Mouse (Mus musculus) MEL (cell line): Measurements from ENCODE around the gene Ifitm10. TPM values are rescaled to one million over a fixed set of nuclear protein-coding genes. Genes with fewer than 3 reads are reported as not detected.

ENCODE experiments used
- DNase-seq: peaks from one replicate; pipeline ENCODE4 v3.0.0; 2011; ENCODE audit warnings: low read depth, low spot score
- H3K27ac ChIP-seq: 2 replicates; pipeline ENCODE4 v1.5.1; 2012; ENCODE audit warnings: low read depth, mild to moderate bottlenecking, control low read depth, low read length, moderate library complexity; ENCODE audit not compliant: control insufficient read depth
- H3K27me3 ChIP-seq, 2 experiments: fragments of 150-350 bp in 1 of 2; sonication (generic) in 1 of 2; 2 replicates each; pipeline ENCODE4 v1.6.1; 2012; ENCODE audit warnings: low read length in 2 of 2, mild to moderate bottlenecking in 2 of 2, improper control_type of control experiment in 1 of 2, moderate library complexity in 1 of 2; ENCODE audit not compliant: insufficient read depth in 2 of 2, control insufficient read depth in 1 of 2
- H3K36me3 ChIP-seq, 2 experiments: 2 replicates each; pipeline ENCODE4 v1.6.1; 2012 to 2014; ENCODE audit warnings: low read length in 2 of 2, improper control_type of control experiment in 1 of 2, inconsistent platforms in 1 of 2, mild to moderate bottlenecking in 1 of 2; ENCODE audit not compliant: insufficient read depth in 2 of 2, control insufficient read depth in 1 of 2
- H3K4me1 ChIP-seq, 2 experiments: fragments of 150-350 bp in 1 of 2; sonication (generic) in 1 of 2; 2 replicates each; pipeline ENCODE4 v1.6.1; 2012; ENCODE audit warnings: low read length in 2 of 2, improper control_type of control experiment in 1 of 2, mild to moderate bottlenecking in 1 of 2; ENCODE audit not compliant: insufficient read depth in 2 of 2, control insufficient read depth in 1 of 2
- H3K4me3 ChIP-seq, 2 experiments: fragments of 150-350 bp in 1 of 2; sonication (generic) in 1 of 2; 2 replicates each; pipeline ENCODE4 v1.5.1; 2012; ENCODE audit warnings: low read depth in 2 of 2, low read length in 2 of 2, mild to moderate bottlenecking in 2 of 2, moderate library complexity in 2 of 2, control low read depth in 1 of 2, improper control_type of control experiment in 1 of 2; ENCODE audit not compliant: control insufficient read depth in 1 of 2, insufficient read depth in 1 of 2
- H3K79me2 ChIP-seq: 2 replicates; pipeline ENCODE4 v1.6.1; 2012; ENCODE audit warnings: mild to moderate bottlenecking, low read length, moderate library complexity; ENCODE audit not compliant: control insufficient read depth, poor library complexity, insufficient read depth
- H3K9ac ChIP-seq: 2 replicates; pipeline ENCODE4 v1.6.1; 2012; ENCODE audit warnings: low read depth, mild to moderate bottlenecking, control low read depth, low read length, moderate library complexity; ENCODE audit not compliant: control insufficient read depth, poor library complexity, severe bottlenecking
- H3K9me3 ChIP-seq: fragments of 150-350 bp; sonication (generic); replicated peaks from 2 replicates; pipeline ENCODE4 v1.6.1; 2012; ENCODE audit warnings: mild to moderate bottlenecking, low read length, improper control_type of control experiment, moderate library complexity; ENCODE audit not compliant: insufficient read depth
- BHLHE40 ChIP-seq: IDR thresholded peaks from 2 replicates; pipeline ENCODE4 v1.6.1; 2012; ENCODE audit warnings: low read depth, mild to moderate bottlenecking, inconsistent platforms, low read length, improper control_type of control experiment, borderline replicate concordance
- CHD1 ChIP-seq: IDR thresholded peaks from 2 replicates; pipeline ENCODE4 v1.6.1; 2012; ENCODE audit warnings: low read depth, mild to moderate bottlenecking, inconsistent platforms, low read length, improper control_type of control experiment
- CTCF ChIP-seq, 3 experiments: IDR thresholded peaks in 2 of 3; conservative IDR thresholded peaks in 1 of 3; 2 replicates each; pipeline ENCODE4 v1.5.1; 2011 to 2012; ENCODE audit warnings: low read length in 3 of 3, low read depth in 2 of 3, mild to moderate bottlenecking in 2 of 3, improper control_type of control experiment in 1 of 3, inconsistent platforms in 1 of 3, mixed read lengths in 1 of 3, moderate library complexity in 1 of 3; ENCODE audit not compliant: control insufficient read depth in 1 of 3, insufficient read depth in 1 of 3, poor library complexity in 1 of 3, severe bottlenecking in 1 of 3
- ELF1 ChIP-seq: IDR thresholded peaks from 2 replicates; pipeline ENCODE4 v1.6.1; 2014; ENCODE audit warnings: low read depth, mild to moderate bottlenecking, inconsistent platforms, low read length, improper control_type of control experiment, moderate library complexity
- EP300 ChIP-seq, 2 experiments: IDR thresholded peaks; 2 replicates each; pipeline ENCODE4 v1.6.1; 2011; ENCODE audit warnings: improper control_type of control experiment in 2 of 2, low read length in 2 of 2, low read depth in 1 of 2, mild to moderate bottlenecking in 1 of 2
- GABPA ChIP-seq: IDR thresholded peaks from 2 replicates; pipeline ENCODE4 v1.6.1; 2012; ENCODE audit warnings: low read depth, mild to moderate bottlenecking, inconsistent platforms, low read length, improper control_type of control experiment, moderate library complexity
- KAT2A ChIP-seq: conservative IDR thresholded peaks from 2 replicates; pipeline ENCODE4 v1.6.1; 2012; ENCODE audit warnings: low read depth, low read length, improper control_type of control experiment, inconsistent platforms
- MAFK ChIP-seq: IDR thresholded peaks from 2 replicates; pipeline ENCODE4 v1.6.1; 2011; ENCODE audit warnings: low read depth, mild to moderate bottlenecking, low read length, improper control_type of control experiment, borderline replicate concordance
- MAX ChIP-seq: IDR thresholded peaks from 2 replicates; pipeline ENCODE4 v1.6.1; 2011; ENCODE audit warnings: low read length, improper control_type of control experiment
- MEF2A ChIP-seq: IDR thresholded peaks from 2 replicates; pipeline ENCODE4 v1.6.1; 2014; ENCODE audit warnings: low read depth, mild to moderate bottlenecking, inconsistent platforms, low read length, improper control_type of control experiment; ENCODE audit not compliant: poor library complexity, insufficient replicate concordance, severe bottlenecking; ENCODE audit errors: extremely low read depth
- NELFE ChIP-seq: IDR thresholded peaks from 2 replicates; pipeline ENCODE4 v1.6.1; 2011; ENCODE audit warnings: low read depth, low read length, improper control_type of control experiment
- NRF1 ChIP-seq: IDR thresholded peaks from 2 replicates; pipeline ENCODE4 v1.6.1; 2014; ENCODE audit warnings: low read depth, mild to moderate bottlenecking, inconsistent platforms, low read length, improper control_type of control experiment, moderate library complexity; ENCODE audit not compliant: poor library complexity, insufficient read depth, severe bottlenecking
- POLR2A ChIP-seq, 2 experiments: IDR thresholded peaks; 2 replicates each; pipeline ENCODE4 v1.6.1; 2011 to 2012; ENCODE audit warnings: low read length in 2 of 2, mild to moderate bottlenecking in 2 of 2, control low read depth in 1 of 2, improper control_type of control experiment in 1 of 2, low read depth in 1 of 2, moderate library complexity in 1 of 2; ENCODE audit not compliant: control insufficient read depth in 1 of 2, insufficient read depth in 1 of 2, poor library complexity in 1 of 2
- RCOR1 ChIP-seq: IDR thresholded peaks from 2 replicates; pipeline ENCODE4 v1.6.1; 2012; ENCODE audit warnings: low read depth, mild to moderate bottlenecking, inconsistent platforms, low read length, improper control_type of control experiment
- SMC3 ChIP-seq: IDR thresholded peaks from 2 replicates; pipeline ENCODE4 v1.6.1; 2011; ENCODE audit warnings: low read depth, low read length, improper control_type of control experiment
- TCF12 ChIP-seq: IDR thresholded peaks from 2 replicates; pipeline ENCODE4 v1.6.1; 2014; ENCODE audit warnings: low read depth, mild to moderate bottlenecking, inconsistent platforms, low read length, improper control_type of control experiment, moderate library complexity
- ZC3H11A ChIP-seq: IDR thresholded peaks from 2 replicates; pipeline ENCODE4 v1.6.1; 2012; ENCODE audit warnings: low read depth, mild to moderate bottlenecking, inconsistent platforms, low read length, improper control_type of control experiment
- ZMIZ1 ChIP-seq: IDR thresholded peaks from 2 replicates; pipeline ENCODE4 v1.6.1; 2012; ENCODE audit warnings: low read depth, mild to moderate bottlenecking, inconsistent platforms, low read length, improper control_type of control experiment, moderate library complexity
- ZNF384 ChIP-seq: IDR thresholded peaks from 2 replicates; pipeline ENCODE4 v1.6.1; 2012; ENCODE audit warnings: low read depth, mild to moderate bottlenecking, inconsistent platforms, low read length, improper control_type of control experiment
- polyA plus RNA-seq, 2 experiments: library from polyadenylated mRNA; stranded (reverse) in 1 of 2; unstranded in 1 of 2; fragments of >175 nt in 1 of 2; fragments of >200 nt in 1 of 2; gene quantifications; 2 replicates each; pipeline versions ENCODE4 v1.2.1 to v1.2.4; 2012; ENCODE audit warnings: low replicate concordance in 2 of 2, low read depth in 1 of 2; ENCODE audit not compliant: insufficient read length in 2 of 2, insufficient read depth in 1 of 2, missing spikeins in 1 of 2
- total RNA-seq: library from RNA; depleted of rRNA; stranded (reverse); fragments of 300-350 nt; gene quantifications from 2 replicates; pipeline ENCODE4 v1.2.3, GENCODE M21; 2012

Ifitm10 gene
- total and polyA plus RNA-seq, 3 experiments: 0.21 TPM; not detected in 2

DNA sequence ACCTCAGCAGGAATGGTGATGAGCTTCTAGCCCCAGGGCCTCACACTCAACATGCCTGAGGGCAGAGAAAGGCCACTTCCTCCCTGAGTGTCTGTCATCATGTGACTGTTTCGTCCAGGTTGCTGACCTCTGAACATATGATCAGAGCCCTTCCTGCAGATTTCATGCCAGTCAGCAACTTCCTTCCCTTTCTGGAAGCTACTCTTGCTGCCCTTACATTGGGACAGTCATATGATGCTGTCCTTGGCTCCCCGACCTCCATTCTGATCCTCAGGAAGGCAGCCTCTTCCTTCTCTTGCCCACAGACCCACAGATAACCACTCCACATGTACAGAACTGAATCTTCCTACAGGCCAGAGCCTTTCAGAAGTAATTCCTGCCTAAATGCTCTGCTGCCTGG lies 24.5 kb upstream of the Ifitm10 start:
- Histone ChIP-seq H3K9ac (no peak overlapping the region), H3K79me2 (no peaks in the 10 kb centered on the region), H3K4me3 (no peak overlapping the region), H3K4me1 (peaks cover 26 to 59% of the 10 kb centered on the region in 2 experiments), H3K27ac (no peak overlapping the region), H3K36me3 (peaks cover 0 to 39% of the 10 kb centered on the region in 2 experiments; a peak in 2 of 4 replicates), H3K27me3 (no peaks in the 10 kb centered on the region), H3K9me3 (no peaks in the 10 kb centered on the region)
- TF ChIP-seq NELFE (no peak), ZNF384 (no peak), ZC3H11A (no peak), MAFK (no peak), MAX (no peak), ELF1 (no peak), SMC3 (no peak), BHLHE40 (no peak), CTCF (IDR thresholded peaks at IDR 0.05 in 2 of 3, conservative IDR thresholded peaks at IDR 0.05 in 1 of 3; ENCODE audit: control insufficient read depth in 1 of 3, insufficient read depth in 1 of 3, low read depth in 2 of 3, low read length in 3 of 3, poor library complexity in 1 of 3, severe bottlenecking in 1 of 3) (no peak), RCOR1 (no peak), CHD1 (no peak), TCF12 (no peak), POLR2A (IDR thresholded peaks at IDR 0.05; ENCODE audit: control insufficient read depth in 1 of 2, insufficient read depth in 1 of 2, low read depth in 1 of 2, low read length in 2 of 2, poor library complexity in 1 of 2) (no peak), KAT2A (no peak), EP300 (IDR thresholded peaks at IDR 0.05; ENCODE audit: low read depth in 1 of 2, low read length in 2 of 2) (no peak), MEF2A (no peak), NRF1 (no peak), ZMIZ1 (no peak)
- DNase-seq: no peak

DNA sequence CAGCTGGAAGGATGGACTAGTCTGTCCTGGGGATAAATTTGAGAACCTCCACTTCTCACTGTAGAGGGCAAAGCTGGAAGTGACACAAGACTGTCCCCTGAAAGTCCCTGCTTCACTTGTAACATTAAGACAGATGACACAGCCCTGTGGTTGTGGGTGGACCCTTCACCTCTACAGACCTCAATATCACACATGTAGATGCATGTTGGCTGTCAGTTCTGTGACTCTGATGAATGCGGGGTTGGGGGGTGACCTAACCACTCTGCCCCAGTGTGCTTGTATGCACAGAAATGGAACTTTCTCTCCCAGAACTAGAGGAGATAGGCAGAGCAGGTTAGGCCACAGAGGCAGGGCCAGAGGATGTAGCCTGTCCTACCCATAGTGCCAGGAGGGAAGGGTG lies 23.1 kb upstream of the Ifitm10 start:
- Histone ChIP-seq H3K27me3 (no peaks in the 10 kb centered on the region), H3K4me1 (peaks cover 29 to 63% of the 10 kb centered on the region in 2 experiments), H3K27ac (no peak overlapping the region), H3K9me3 (no peaks in the 10 kb centered on the region), H3K4me3 (no peak overlapping the region), H3K36me3 (peaks cover 0 to 43% of the 10 kb centered on the region in 2 experiments; a peak in 2 of 4 replicates), H3K79me2 (no peaks in the 10 kb centered on the region), H3K9ac (no peak overlapping the region)
- DNase-seq: no peak
- no peak for TF ChIP-seq GABPA
